Mouse (Mus musculus): ENCODE results near the gene Cdipt. TPM values are rescaled to one million over a fixed set of nuclear protein-coding genes. Genes with fewer than 3 reads are reported as not detected.

Gene Cdipt
- total and polyA plus RNA-seq, 3 experiments, result 98.4 to 151 TPM; not detected in 1

GRCm38 (mm10) chr7:127024755-127025555 is 49.2 kb downstream of the Cdipt start:
- Histone ChIP-seq H3K79me2 (ENCODE audit: control insufficient read depth, insufficient read depth, low read length, poor library complexity) (peaks cover 41% of the 10 kb centered on the region), H3K4me1 (ENCODE audit: control insufficient read depth in 1 of 2, insufficient read depth in 2 of 2, low read length in 2 of 2) (peaks cover 11 to 34% of the 10 kb centered on the region in 2 experiments; a peak in 3 of 4 replicates), H3K27me3 (ENCODE audit: control insufficient read depth in 1 of 2, insufficient read depth in 2 of 2, low read length in 2 of 2) (no peaks in the 10 kb centered on the region), H3K27ac (ENCODE audit: control insufficient read depth, low read depth, low read length) (peak overlapping the region; percentile 93), H3K9ac (ENCODE audit: control insufficient read depth, low read depth, low read length, poor library complexity, severe bottlenecking) (peak overlapping the region; percentile 97), H3K36me3 (ENCODE audit: control insufficient read depth in 1 of 2, insufficient read depth in 2 of 2, low read length in 2 of 2) (peaks cover 10 to 34% of the 10 kb centered on the region in 2 experiments), H3K9me3 (replicated peaks; ENCODE audit: insufficient read depth, low read length) (no peaks in the 10 kb centered on the region), H3K4me3 (ENCODE audit: control insufficient read depth in 1 of 2, insufficient read depth in 1 of 2, low read depth in 2 of 2, low read length in 2 of 2) (peak overlapping the region; percentile 59 to 86)
- TF ChIP-seq SMC3 (IDR thresholded peaks at IDR 0.05; ENCODE audit: low read depth, low read length) (peak; percentile 19), TBP (IDR thresholded peaks at IDR 0.05; ENCODE audit: low read depth, low read length) (peak; percentile 66; the same call in 1 of the 2 replicates), POLR2A (IDR thresholded peaks at IDR 0.05; ENCODE audit: control insufficient read depth in 1 of 2, insufficient read depth in 1 of 2, low read depth in 1 of 2, low read length in 2 of 2, poor library complexity in 1 of 2) (peak; percentile 48 to 79; a peak in 2 of 4 replicates), CTCF (IDR thresholded peaks at IDR 0.05 in 2 of 3, conservative IDR thresholded peaks at IDR 0.05 in 1 of 3; ENCODE audit: control insufficient read depth in 1 of 3, insufficient read depth in 1 of 3, low read depth in 2 of 3, low read length in 3 of 3, poor library complexity in 1 of 3, severe bottlenecking in 1 of 3) (peak; percentile 26 to 52 (median 27); a peak in 5 of 6 replicates), USF2 (IDR thresholded peaks at IDR 0.05; ENCODE audit: borderline replicate concordance in 1 of 2, insufficient read depth in 1 of 2, low read depth in 1 of 2, low read length in 2 of 2) (no peak), POLR2AphosphoS2 (IDR thresholded peaks at IDR 0.05; ENCODE audit: low read length) (peak; percentile 67), MAX (IDR thresholded peaks at IDR 0.05; ENCODE audit: low read length) (peak; percentile 94), MYC (IDR thresholded peaks at IDR 0.05; ENCODE audit: low read depth, low read length) (peak; percentile 88), POLR2AphosphoS5 (IDR thresholded peaks at IDR 0.05; ENCODE audit: borderline replicate concordance, low read depth, low read length) (0 out of 2 replicates have a peak, but pooled peaks have one; percentile 37), SIN3A (IDR thresholded peaks at IDR 0.05; ENCODE audit: low read length) (peak; percentile 63), RCOR1 (IDR thresholded peaks at IDR 0.05; ENCODE audit: low read depth, low read length) (no peak), MEF2A (IDR thresholded peaks at IDR 0.05; ENCODE audit: extremely low read depth, insufficient replicate concordance, low read depth, low read length, poor library complexity, severe bottlenecking) (no peak), MXI1 (IDR thresholded peaks at IDR 0.05; ENCODE audit: low read depth, low read length) (peak; percentile 83), USF1 (IDR thresholded peaks at IDR 0.05; ENCODE audit: low read depth, low read length) (0 out of 2 replicates have a peak, but pooled peaks have one; percentile 50)
- peak; percentile 87 for DNase-seq (ENCODE audit: low read depth, low spot score)

GRCm38 (mm10) chr7:127025556-127026160 is 49.9 kb downstream of the Cdipt start:
- peak; percentile 55 for DNase-seq (ENCODE audit: low read depth, low spot score)
- TF ChIP-seq MAFK (IDR thresholded peaks at IDR 0.05; ENCODE audit: borderline replicate concordance, low read depth, low read length), result no peak
- no peak for TF ChIP-seq TBP (IDR thresholded peaks at IDR 0.05; ENCODE audit: low read depth, low read length)
- TF ChIP-seq MYB (IDR thresholded peaks at IDR 0.05; ENCODE audit: low read depth, low read length), result no peak
- TF ChIP-seq USF2 (IDR thresholded peaks at IDR 0.05; ENCODE audit: borderline replicate concordance in 1 of 2, insufficient read depth in 1 of 2, low read depth in 1 of 2, low read length in 2 of 2), result no peak
- TF ChIP-seq EP300 (IDR thresholded peaks at IDR 0.05; ENCODE audit: low read depth in 1 of 2, low read length in 2 of 2), result 0 out of 4 replicates have a peak, but pooled peaks of 1 of the 2 experiments have one; percentile 33
- peak; percentile 18; the same call in 1 of the 2 replicates for TF ChIP-seq MXI1 (IDR thresholded peaks at IDR 0.05; ENCODE audit: low read depth, low read length)
- peak overlapping the region; percentile 59 to 86 for H3K4me3 ChIP-seq (ENCODE audit: control insufficient read depth in 1 of 2, insufficient read depth in 1 of 2, low read depth in 2 of 2, low read length in 2 of 2)
- H3K9me3 ChIP-seq (replicated peaks; ENCODE audit: insufficient read depth, low read length), result no peaks in the 10 kb centered on the region
- H3K36me3 ChIP-seq (ENCODE audit: control insufficient read depth in 1 of 2, insufficient read depth in 2 of 2, low read length in 2 of 2), result peaks cover 11 to 41% of the 10 kb centered on the region in 2 experiments
- H3K27me3 ChIP-seq (ENCODE audit: control insufficient read depth in 1 of 2, insufficient read depth in 2 of 2, low read length in 2 of 2), result no peaks in the 10 kb centered on the region
- peaks cover 17 to 38% of the 10 kb centered on the region in 2 experiments for H3K4me1 ChIP-seq (ENCODE audit: control insufficient read depth in 1 of 2, insufficient read depth in 2 of 2, low read length in 2 of 2)
- H3K27ac ChIP-seq (ENCODE audit: control insufficient read depth, low read depth, low read length), result peak overlapping the region; percentile 93
- H3K9ac ChIP-seq (ENCODE audit: control insufficient read depth, low read depth, low read length, poor library complexity, severe bottlenecking), result peak overlapping the region; percentile 97
- peaks cover 41% of the 10 kb centered on the region for H3K79me2 ChIP-seq (ENCODE audit: control insufficient read depth, insufficient read depth, low read length, poor library complexity)
